Mouse (Mus musculus): ENCODE results near the gene Mettl7a3.
"Not testable (repeated sequence)": the region's sequence is repeated elsewhere in the genome, so short reads cannot be mapped to it uniquely, and the experiment has no call there.

DNA sequence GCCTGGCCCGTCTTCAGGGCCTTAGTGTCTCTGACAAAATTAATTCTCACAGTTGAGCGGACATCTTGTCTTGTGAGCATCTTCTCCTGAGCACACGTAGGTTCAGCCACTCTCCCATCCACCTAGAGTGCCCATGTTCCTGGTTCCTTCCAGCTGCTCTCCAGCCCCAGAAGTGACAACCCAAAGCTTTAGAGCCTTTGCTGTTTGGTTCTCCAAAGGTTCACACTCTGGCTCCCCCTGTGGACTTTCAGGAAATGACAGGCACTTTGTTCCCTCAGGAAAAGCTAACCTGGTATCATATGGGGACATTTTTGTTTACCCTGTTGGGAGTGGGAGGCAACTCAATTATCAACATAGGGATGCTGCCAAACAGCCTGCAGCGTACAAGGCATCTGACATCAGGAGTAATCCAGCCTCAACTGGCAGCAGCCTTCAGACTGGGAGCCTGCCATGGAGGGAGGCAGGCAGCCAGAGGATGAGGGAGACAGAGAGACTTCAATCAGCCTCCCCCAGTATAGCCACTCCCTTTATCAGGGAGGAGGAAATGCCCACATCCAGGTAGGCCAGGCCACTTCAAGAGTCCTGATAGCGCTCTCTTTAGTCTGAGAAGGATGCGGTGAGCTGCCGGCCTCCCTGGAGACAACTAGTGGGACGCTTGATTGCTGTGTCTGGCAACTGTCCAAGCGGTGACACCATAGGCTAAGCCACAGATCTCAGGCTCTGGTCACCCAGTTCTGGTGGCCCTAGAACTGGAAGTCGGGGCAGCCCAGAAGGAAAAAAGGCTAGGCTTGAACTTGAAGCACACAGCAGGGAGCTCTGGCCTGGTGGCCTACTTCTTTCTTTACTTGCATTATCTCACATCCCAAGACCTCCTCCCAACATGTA lies 2.4 kb upstream of the Mettl7a3 start:
- not testable (repeated sequence) for TF ChIP-seq POLR2A (IDR thresholded peaks at IDR 0.05; ENCODE audit: borderline replicate concordance, insufficient read depth, low read length); CTCF (IDR thresholded peaks at IDR 0.05; ENCODE audit: borderline replicate concordance, insufficient read depth, low read depth, low read length)
